Mouse (Mus musculus) erythroblast, embryonic 14.5 days (primary cell): ENCODE measurements around the gene H6pd. TPM values are rescaled to one million over a fixed set of nuclear protein-coding genes. Genes with fewer than 3 reads are reported as not detected.
"Not testable (repeated sequence)": the region's sequence is repeated elsewhere in the genome, so short reads cannot be mapped to it uniquely, and the experiment has no call there.

Experiments used
- H3K27me3 ChIP-seq: 2 replicates; pipeline ENCODE4 v1.6.1; 2012; ENCODE audit warnings: inconsistent platforms; ENCODE audit not compliant: control insufficient read depth
- H3K36me3 ChIP-seq: 2 replicates; pipeline ENCODE4 v1.6.1; 2012; ENCODE audit warnings: mild to moderate bottlenecking, inconsistent platforms; ENCODE audit not compliant: control insufficient read depth
- H3K4me1 ChIP-seq: 2 replicates; pipeline ENCODE4 v1.6.1; 2012; ENCODE audit warnings: inconsistent platforms; ENCODE audit not compliant: control insufficient read depth
- H3K4me3 ChIP-seq: replicated peaks from 2 replicates; pipeline ENCODE3; 2012; ENCODE audit warnings: moderate library complexity, mild to moderate bottlenecking, inconsistent platforms
- H3K9me3 ChIP-seq: 2 replicates; pipeline ENCODE4 v1.6.1; 2012; ENCODE audit warnings: low read length, inconsistent platforms, mixed read lengths; ENCODE audit not compliant: control insufficient read depth
- GATA1 ChIP-seq: IDR thresholded peaks from 2 replicates; pipeline ENCODE4 v1.6.1; 2012; ENCODE audit warnings: low read length, inconsistent platforms, mixed read lengths
- TAL1 ChIP-seq: IDR thresholded peaks from 3 replicates; pipeline ENCODE4 v1.6.1; 2012; ENCODE audit warnings: low read length, inconsistent platforms, mixed read lengths
- polyA plus RNA-seq: library from polyadenylated mRNA; stranded (reverse); fragments of >175 nt; gene quantifications from 2 replicates; pipeline ENCODE4 v1.2.3, GENCODE M21; 2012

The H6pd gene
- polyA plus RNA-seq, 1 experiment = 0.06 TPM

GRCm38 (mm10) chr4:150043591-150043990, 34.8 kb upstream of the H6pd start:
- Histone ChIP-seq H3K9me3 (no peaks in the 10 kb centered on the region), H3K36me3 (no peaks in the 10 kb centered on the region), H3K4me1 (no peaks in the 10 kb centered on the region), H3K4me3 (no peak overlapping the region), H3K27me3 (peaks cover 17% of the 10 kb centered on the region)
- TF ChIP-seq GATA1 = no peak
- TF ChIP-seq TAL1 = no peak

GRCm38 (mm10) chr4:150041346-150042110, 32.7 kb upstream of the H6pd start:
- H3K4me3 ChIP-seq = no peak overlapping the region
- TF ChIP-seq TAL1 (no peak), GATA1 (no peak)
- no peaks in the 10 kb centered on the region for H3K4me1 ChIP-seq
- peaks cover 3% of the 10 kb centered on the region; the same call in 1 of the 2 replicates for H3K27me3 ChIP-seq
- no peaks in the 10 kb centered on the region for H3K9me3 ChIP-seq
- H3K36me3 ChIP-seq = no peaks in the 10 kb centered on the region

- H3K27me3 ChIP-seq, H3K4me3 ChIP-seq, H3K4me1 ChIP-seq, H3K9me3 ChIP-seq, H3K36me3 ChIP-seq: not testable (repeated sequence)
Measured at GRCm38 (mm10) chr4:150040856-150041255, 32.0 kb upstream of the H6pd start.

- no peak for TF ChIP-seq GATA1
- TF ChIP-seq TAL1 = no peak
- Histone ChIP-seq H3K27me3 (peaks cover 3% of the 10 kb centered on the region), H3K4me3 (no peak overlapping the region), H3K9me3 (no peaks in the 10 kb centered on the region), H3K4me1 (no peaks in the 10 kb centered on the region), H3K36me3 (no peaks in the 10 kb centered on the region)
Measured at GRCm38 (mm10) chr4:150040003-150040581, 31.3 kb upstream of the H6pd start.

- H3K27me3 ChIP-seq = peaks cover 18% of the 10 kb centered on the region
- no peak overlapping the region for H3K4me3 ChIP-seq
- TF ChIP-seq TAL1 (no peak), GATA1 (no peak)
- H3K9me3 ChIP-seq = no peaks in the 10 kb centered on the region
- H3K4me1 ChIP-seq = no peaks in the 10 kb centered on the region
- H3K36me3 ChIP-seq = no peaks in the 10 kb centered on the region
Measured at GRCm38 (mm10) chr4:150038533-150038932, 29.7 kb upstream of the H6pd start.

- no peak for TF ChIP-seq TAL1
- no peak for TF ChIP-seq GATA1
- Histone ChIP-seq H3K27me3 (peaks cover 43% of the 10 kb centered on the region), H3K9me3 (no peaks in the 10 kb centered on the region), H3K4me1 (no peaks in the 10 kb centered on the region), H3K4me3 (no peak overlapping the region), H3K36me3 (no peaks in the 10 kb centered on the region)
Measured at GRCm38 (mm10) chr4:150036094-150036493, 27.3 kb upstream of the H6pd start.

- H3K27me3 ChIP-seq = peaks cover 51% of the 10 kb centered on the region
- no peaks in the 10 kb centered on the region for H3K4me1 ChIP-seq
- TF ChIP-seq TAL1 (no peak), GATA1 (no peak)
- no peak overlapping the region for H3K4me3 ChIP-seq
- no peaks in the 10 kb centered on the region for H3K36me3 ChIP-seq
- no peaks in the 10 kb centered on the region for H3K9me3 ChIP-seq
Measured at GRCm38 (mm10) chr4:150035280-150035679, 26.5 kb upstream of the H6pd start.

- no peaks in the 10 kb centered on the region for H3K36me3 ChIP-seq
- TF ChIP-seq GATA1 = no peak
- TF ChIP-seq TAL1 = no peak
- H3K4me3 ChIP-seq = no peak overlapping the region
- H3K27me3 ChIP-seq = peaks cover 71% of the 10 kb centered on the region
- H3K9me3 ChIP-seq = no peaks in the 10 kb centered on the region
- H3K4me1 ChIP-seq = no peaks in the 10 kb centered on the region
Measured at GRCm38 (mm10) chr4:150033261-150033671, 24.4 kb upstream of the H6pd start.

- Histone ChIP-seq H3K27me3 (peaks cover 74% of the 10 kb centered on the region), H3K36me3 (no peaks in the 10 kb centered on the region), H3K4me1 (no peaks in the 10 kb centered on the region), H3K9me3 (no peaks in the 10 kb centered on the region), H3K4me3 (no peak overlapping the region)
- no peak for TF ChIP-seq TAL1
- TF ChIP-seq GATA1 = no peak
Measured at GRCm38 (mm10) chr4:150031234-150031890, 22.5 kb upstream of the H6pd start.
